Mouse (Mus musculus): ENCODE data around the gene Olfr742. TPM values are rescaled to one million over a fixed set of nuclear protein-coding genes. Genes with fewer than 3 reads are reported as not detected.

Olfr742 gene
- not detected in 2 replicates for polyA plus RNA-seq (2016; fragmentation: Nextera tagmentation; extraction: Ambion mirVana)

GRCm38 (mm10) chr14:50503300-50503699 lies at the start of gene Olfr742:
TSS of gene Olfr742 (plus strand) at chr14:50503600.
- H3K4me1 ChIP-seq, result no peaks in the 10 kb centered on the region
- H3K4me3 ChIP-seq, result no peak within 1 kb of the TSS
- no peaks in the 10 kb centered on the region for H3K9me3 ChIP-seq
- no peaks in the 10 kb centered on the region for H3K27me3 ChIP-seq (replicated peaks)
- H3K36me3 ChIP-seq, result no peaks in the 10 kb centered on the region
- no peak within 1 kb of the TSS for H3K27ac ChIP-seq
- H3K9ac ChIP-seq, result no peak within 1 kb of the TSS
- ATAC-seq (ENCODE audit: low FRiP score, low read depth), result no peak
- WGBS, result 54% methylated on average over 2 of the region's 2 CpGs
- no peak within 1 kb of the TSS for H3K4me2 ChIP-seq (replicated peaks)

- ATAC-seq (ENCODE audit: low FRiP score, low read depth), result no peak
- WGBS, result 77% methylated on average over 2 of the region's 2 CpGs
- H3K9me3 ChIP-seq, result no peaks in the 10 kb centered on the region
These were observed 31.0 kb upstream of the Olfr742 start, which contains the start of gene Olfr741 for GRCm38 (mm10) chr14:50472438-50472837. TSS of gene Olfr741 (plus strand) at chr14:50472738.

DNA sequence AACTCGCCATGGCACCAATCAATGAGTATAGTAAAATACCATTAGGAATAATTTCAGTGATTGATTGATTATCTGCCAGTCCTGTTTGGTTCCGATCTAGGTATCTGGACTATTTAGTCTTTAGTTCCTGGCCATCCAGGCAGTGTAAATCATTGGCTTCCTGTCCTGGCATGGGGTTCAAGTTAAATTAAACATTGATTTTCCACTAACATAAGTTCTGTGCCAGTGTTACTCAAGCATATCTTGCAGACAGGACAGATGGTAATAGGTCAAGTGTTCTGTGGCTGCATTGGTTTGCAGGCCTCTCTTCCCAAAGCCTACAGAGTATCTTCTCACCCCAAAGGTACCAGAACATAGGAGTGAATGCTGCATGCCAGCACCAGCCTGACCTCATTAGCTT lies 25.0 kb upstream of the Olfr742 start:
- Histone ChIP-seq H3K4me3 (no peak overlapping the region), H3K36me3 (no peaks in the 10 kb centered on the region), H3K9ac (no peak overlapping the region), H3K27ac (no peak overlapping the region), H3K27me3 (replicated peaks) (no peaks in the 10 kb centered on the region), H3K9me3 (0 out of 2 replicates have a peak, but pooled peaks cover 4% of the 10 kb centered on the region), H3K4me1 (no peaks in the 10 kb centered on the region), H3K4me2 (replicated peaks) (no peak overlapping the region)
- ATAC-seq (ENCODE audit: low FRiP score, low read depth), result no peak
- WGBS, result 76% methylated on average over 2 of the region's 2 CpGs

More at GRCm38 (mm10) chr14:50472438-50472837, 31.0 kb upstream of the Olfr742 start, which contains the start of gene Olfr741:
- no peaks in the 10 kb centered on the region for H3K4me1 ChIP-seq
- H3K27me3 ChIP-seq (replicated peaks), result no peaks in the 10 kb centered on the region
- H3K36me3 ChIP-seq, result no peaks in the 10 kb centered on the region
- H3K27ac ChIP-seq, result no peak within 1 kb of the TSS
- H3K4me2 ChIP-seq (replicated peaks), result no peak within 1 kb of the TSS
- no peak within 1 kb of the TSS for H3K9ac ChIP-seq
- no peak within 1 kb of the TSS for H3K4me3 ChIP-seq

- no peaks in the 10 kb centered on the region for H3K9me3 ChIP-seq
These were observed 18.1 kb downstream of the Olfr742 start, which contains the start of gene Olfr743 for GRCm38 (mm10) chr14:50521539-50521938. TSS of gene Olfr743 (plus strand) at chr14:50521839.

GRCm38 (mm10) chr14:50552734-50553133 lies 49.3 kb downstream of the Olfr742 start:
- H3K4me3 ChIP-seq, result no peak overlapping the region
- WGBS, result 89% methylated on average over 2 of the region's 2 CpGs
- H3K9me3 ChIP-seq, result peaks cover 13% of the 10 kb centered on the region
- H3K36me3 ChIP-seq, result no peaks in the 10 kb centered on the region
- H3K4me1 ChIP-seq, result no peaks in the 10 kb centered on the region
- no peak overlapping the region for H3K9ac ChIP-seq
- no peak overlapping the region for H3K27ac ChIP-seq
- no peaks in the 10 kb centered on the region for H3K27me3 ChIP-seq (replicated peaks)
- H3K4me2 ChIP-seq (replicated peaks), result no peak overlapping the region
- no peak for ATAC-seq (ENCODE audit: low FRiP score, low read depth)

More at GRCm38 (mm10) chr14:50521539-50521938, 18.1 kb downstream of the Olfr742 start, which contains the start of gene Olfr743:
- no peak within 1 kb of the TSS for H3K9ac ChIP-seq
- no peak within 1 kb of the TSS for H3K4me2 ChIP-seq (replicated peaks)
- H3K4me3 ChIP-seq, result no peak within 1 kb of the TSS
- no peak for ATAC-seq (ENCODE audit: low FRiP score, low read depth)
- no peaks in the 10 kb centered on the region for H3K27me3 ChIP-seq (replicated peaks)
- H3K27ac ChIP-seq, result no peak within 1 kb of the TSS
- no peaks in the 10 kb centered on the region for H3K36me3 ChIP-seq
- no peaks in the 10 kb centered on the region for H3K4me1 ChIP-seq

Other genes with a start within 250 kb of the Olfr742 start
- gene Olfr732, start 219.4 kb upstream of the Olfr742 start, polyA plus RNA-seq (2016; fragmentation: Nextera tagmentation; extraction: Ambion mirVana), result not detected in 2 replicates
- gene Olfr733, start 202.1 kb upstream of the Olfr742 start, polyA plus RNA-seq (2016; fragmentation: Nextera tagmentation; extraction: Ambion mirVana), result not detected in 2 replicates
- gene Olfr734, start 176.8 kb upstream of the Olfr742 start, polyA plus RNA-seq (2016; fragmentation: Nextera tagmentation; extraction: Ambion mirVana), result not detected in 2 replicates
- gene Olfr735, start 154.7 kb upstream of the Olfr742 start, polyA plus RNA-seq (2016; fragmentation: Nextera tagmentation; extraction: Ambion mirVana), result not detected in 2 replicates
- gene Tlr11, start 145.7 kb upstream of the Olfr742 start, polyA plus RNA-seq (2016; fragmentation: Nextera tagmentation; extraction: Ambion mirVana), result not detected in 2 replicates
- not detected in 2 replicates for gene Olfr736, start 122.4 kb upstream of the Olfr742 start, polyA plus RNA-seq (2016; fragmentation: Nextera tagmentation; extraction: Ambion mirVana)
- gene Olfr738, start 96.0 kb upstream of the Olfr742 start, polyA plus RNA-seq (2016; fragmentation: Nextera tagmentation; extraction: Ambion mirVana), result not detected in 2 replicates
- not detected in 2 replicates for gene Olfr739, start 85.0 kb upstream of the Olfr742 start, polyA plus RNA-seq (2016; fragmentation: Nextera tagmentation; extraction: Ambion mirVana)
- not detected in 2 replicates for gene Olfr740, start 58.1 kb upstream of the Olfr742 start, polyA plus RNA-seq (2016; fragmentation: Nextera tagmentation; extraction: Ambion mirVana)
- gene Olfr741, start 30.9 kb upstream of the Olfr742 start, polyA plus RNA-seq (2016; fragmentation: Nextera tagmentation; extraction: Ambion mirVana), result not detected in 2 replicates
- not detected in 2 replicates for gene Olfr743, start 18.2 kb downstream of the Olfr742 start, polyA plus RNA-seq (2016; fragmentation: Nextera tagmentation; extraction: Ambion mirVana)
- not detected in 2 replicates for gene Olfr744, start 111.3 kb downstream of the Olfr742 start, polyA plus RNA-seq (2016; fragmentation: Nextera tagmentation; extraction: Ambion mirVana)
- gene Olfr745, start 135.8 kb downstream of the Olfr742 start, polyA plus RNA-seq (2016; fragmentation: Nextera tagmentation; extraction: Ambion mirVana), result not detected in 2 replicates
- not detected in 2 replicates for gene Olfr746, start 143.5 kb downstream of the Olfr742 start, polyA plus RNA-seq (2016; fragmentation: Nextera tagmentation; extraction: Ambion mirVana)
- gene Olfr747, start 189.6 kb downstream of the Olfr742 start, polyA plus RNA-seq (2016; fragmentation: Nextera tagmentation; extraction: Ambion mirVana), result not detected in 2 replicates
- gene Olfr748, start 203.8 kb downstream of the Olfr742 start, polyA plus RNA-seq (2016; fragmentation: Nextera tagmentation; extraction: Ambion mirVana), result not detected in 2 replicates
- not detected in 2 replicates for gene Olfr749, start 241.5 kb downstream of the Olfr742 start, polyA plus RNA-seq (2016; fragmentation: Nextera tagmentation; extraction: Ambion mirVana)